In genomic region chr10:68238707-68239425, GRCm38 (mm10) we compare ENCODE assay signal across 9 mouse cellular contexts. TPM values are rescaled to one million over a fixed set of nuclear protein-coding genes. Genes with fewer than 3 reads are reported as not detected.
DNase-seq lines count a peak whose midpoint lies in the region; ATAC-seq lines count a peak whose summit lies in the region.
"Had no signal": no experiment of that assay in that cellular context is flagged by ENCODE, and none has a peak within 500 bp of the region (broad histone marks: within the 10 kb centered on the region; RNA-seq: fewer than 3 reads in every experiment).

No protein-coding gene starts in this region.

- peaks cover 6% of the 10 kb centered on the region; the same call in 1 of the 2 replicates for H3K4me1 ChIP-seq in forebrain, embryonic 12.5 days
- H3K4me1 ChIP-seq: neural tube, embryonic 12.5 days had no signal

- peak; percentile 25; the same call in 1 of the 2 replicates for ATAC-seq in megakaryocyte, adult 5-6 weeks (ENCODE audit: poor library complexity, severe bottlenecking)
- no peak for ATAC-seq in erythroid progenitor cell, adult 5-6 weeks (replicated peaks; ENCODE audit: low FRiP score, poor library complexity, severe bottlenecking)
- no peak for ATAC-seq in forebrain, embryonic 12.5 days (ENCODE audit: low FRiP score)

- no peaks in the 10 kb centered on the region for H3K9me3 ChIP-seq in forebrain, embryonic 12.5 days
- H3K9me3 ChIP-seq: neural tube, embryonic 12.5 days had no signal

- no peak overlapping the region for H3K9ac ChIP-seq in forebrain, embryonic 12.5 days
- H3K9ac ChIP-seq: neural tube, embryonic 12.5 days had no signal

- DNase-seq in kidney, postnatal 36 days = peak; percentile 41 to 46
- DNase-seq in kidney, postnatal 4 days = no peak
- peak; percentile 26 to 49 for DNase-seq in CD8-positive naive resting alpha-beta T cell, adult 2 months (ENCODE audit: low read depth in 2 of 2, low spot score in 2 of 2)
- peak; percentile 42 for DNase-seq in adipocyte (ENCODE audit: low spot score)
- DNase-seq in gastrocnemius, adult 8-10 months (ENCODE audit: low spot score in 2 of 2) = no peak

- 40% methylated on average over 5 of the region's 5 CpGs for WGBS in forebrain, embryonic 12.5 days

- H3K4me3 ChIP-seq in forebrain, embryonic 12.5 days (replicated peaks) = no peak overlapping the region
- H3K4me3 ChIP-seq: neural tube, embryonic 12.5 days had no signal

- peaks cover 14% of the 10 kb centered on the region for H3K36me3 ChIP-seq in forebrain, embryonic 12.5 days (replicated peaks)

- H3K27me3 ChIP-seq in forebrain, embryonic 12.5 days = no peaks in the 10 kb centered on the region
- H3K27me3 ChIP-seq: neural tube, embryonic 12.5 days had no signal

- no peak overlapping the region for H3K4me2 ChIP-seq in forebrain, embryonic 12.5 days
- H3K4me2 ChIP-seq: neural tube, embryonic 12.5 days had no signal

- no peak overlapping the region for H3K27ac ChIP-seq in forebrain, embryonic 12.5 days
- H3K27ac ChIP-seq: neural tube, embryonic 12.5 days had no signal

RNA-seq across cellular contexts. Expression of gene Arid5b, which starts 39.7 kb away (rescaled TPM):
- 28.5 and 29.3 TPM in 2 replicates for total RNA-seq in megakaryocyte, adult 5-6 weeks (2015)
- 14.4 and 14.5 TPM in 2 replicates for total RNA-seq in megakaryocyte, adult 5-6 weeks (2017)
- 7.1 and 7.9 TPM in 2 replicates for total RNA-seq in erythroid progenitor cell, adult 5-6 weeks (2015; ENCODE audit: low replicate concordance)
- 1.9 and 3.9 TPM in 2 replicates for total RNA-seq in erythroid progenitor cell, adult 5-6 weeks (2017; ENCODE audit: low replicate concordance)
- total RNA-seq in gastrocnemius, adult 8-10 months (2022) = 10 to 100 TPM; 10.1 to 12.5 (median 11.9) TPM
- 16.5 and 17.1 TPM in 2 replicates for polyA plus RNA-seq in forebrain, embryonic 12.5 days (2016; fragmentation: Nextera tagmentation; extraction: Ambion mirVana)

Comparison
In these comparisons a context has a peak if more than half of its experiments do, and no peak if none do; other contexts are left out.
1. DNase-seq: peak in kidney, postnatal 36 days (2 of 2), CD8-positive naive resting alpha-beta T cell, adult 2 months (2 of 2) and adipocyte (single experiment); none in kidney, postnatal 4 days (0 of 2) and gastrocnemius, adult 8-10 months (0 of 2).